Mouse (Mus musculus): ENCODE data around the gene Rgma. TPM values are rescaled to one million over a fixed set of nuclear protein-coding genes. Genes with fewer than 3 reads are reported as not detected.

Rgma gene
- polyA plus RNA-seq (2011; ENCODE audit: insufficient read depth, insufficient read length, low read depth, missing spikeins) = 5.5 and 5.8 TPM in 2 replicates

DNA sequence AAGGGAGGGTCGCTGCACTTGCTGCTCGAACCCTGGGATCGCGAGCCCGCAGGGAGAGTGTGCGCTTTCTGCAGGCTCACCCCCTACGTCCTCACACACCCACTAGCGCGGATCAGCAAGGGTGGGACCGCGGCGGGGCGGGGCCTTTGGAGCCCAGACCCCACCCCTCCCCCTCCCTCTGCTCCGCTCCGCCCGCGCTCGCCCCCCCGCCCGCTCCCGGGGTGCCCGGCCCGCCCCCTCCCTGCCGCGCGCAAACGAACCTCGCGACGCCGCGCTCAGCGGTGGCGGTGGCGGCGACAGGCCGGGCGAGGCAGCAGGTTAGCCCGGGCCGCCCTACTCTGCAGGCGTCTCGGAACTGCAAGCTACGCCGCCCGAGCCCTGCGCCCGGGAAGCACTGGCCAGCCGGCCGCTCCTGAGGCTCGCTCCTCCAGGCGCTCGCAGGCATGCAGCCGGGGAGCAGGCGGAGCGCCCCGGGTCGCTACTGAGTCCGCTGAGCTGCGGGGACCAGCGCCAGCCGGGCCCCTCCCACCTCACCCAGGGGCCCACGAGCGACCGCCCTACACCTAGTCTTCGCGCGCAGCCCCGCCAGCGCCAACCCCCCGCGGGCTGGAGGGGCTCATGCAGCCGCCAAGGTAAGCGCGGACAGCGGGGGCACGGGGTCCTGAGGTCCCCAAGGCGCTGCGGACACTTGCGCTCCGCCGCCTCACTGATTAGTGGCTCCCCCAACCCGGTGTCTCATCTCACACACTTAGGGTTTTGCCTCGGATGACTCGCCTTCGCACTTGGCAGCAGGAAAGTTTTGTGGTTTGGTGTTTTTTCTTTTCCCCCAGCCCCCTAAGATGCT is at the start of gene Rgma:
TSS of gene Rgma (plus strand) at position 253 of the 844 bp plus-strand sequence.
- peak within 1 kb of the TSS; percentile 74 for H3K4me3 ChIP-seq (ENCODE audit: low read depth, low read length)
- H3K4me1 ChIP-seq (ENCODE audit: control insufficient read depth, insufficient read depth, low read length) = no peaks in the 10 kb centered on the region
- no peak within 1 kb of the TSS for H3K27ac ChIP-seq (ENCODE audit: insufficient read depth, low read length)
- no peaks in the 10 kb centered on the region for H3K36me3 ChIP-seq (ENCODE audit: control insufficient read depth, insufficient read depth, low read length, poor library complexity, severe bottlenecking)
- peaks cover 13% of the 10 kb centered on the region for H3K9me3 ChIP-seq (replicated peaks; ENCODE audit: control insufficient read depth, insufficient read depth, low read length, poor library complexity, severe bottlenecking)
- H3K27me3 ChIP-seq (ENCODE audit: control insufficient read depth, insufficient read depth, low read length, poor library complexity, severe bottlenecking) = peaks cover 26% of the 10 kb centered on the region
- TF ChIP-seq POLR2A (IDR thresholded peaks at IDR 0.05; ENCODE audit: insufficient read depth, low read length) = no peak
- 0 out of 2 replicates have a peak, but pooled peaks have one; percentile 12 for TF ChIP-seq EP300 (IDR thresholded peaks at IDR 0.05; ENCODE audit: insufficient read depth, low read depth, low read length)
- TF ChIP-seq CTCF (IDR thresholded peaks at IDR 0.05; ENCODE audit: low read depth, low read length) = no peak
- peak within 1 kb of the TSS; percentile 68 for H3K9ac ChIP-seq (ENCODE audit: low read depth, poor library complexity, severe bottlenecking)

DNA sequence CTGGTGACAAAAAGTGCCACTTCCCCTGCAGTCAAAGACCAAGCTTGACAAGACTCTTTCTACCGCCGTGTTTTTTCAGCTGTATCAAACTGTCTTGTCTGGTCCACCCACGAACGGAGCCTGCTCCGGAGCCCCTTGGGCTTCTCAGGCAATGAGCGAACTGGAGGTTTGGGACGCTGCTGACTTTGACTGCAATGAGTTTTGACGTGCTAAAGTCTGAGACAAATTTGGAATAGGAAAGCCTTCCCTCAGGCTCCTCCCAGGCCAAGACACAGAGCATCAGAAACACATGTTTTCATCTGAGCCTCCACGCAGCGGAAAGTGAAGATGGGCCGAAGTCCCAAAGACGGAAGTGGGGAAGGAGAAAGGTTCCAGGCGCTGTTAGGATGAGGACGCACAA is 49.1 kb upstream of the Rgma start:
- no peaks in the 10 kb centered on the region for H3K27me3 ChIP-seq (ENCODE audit: control insufficient read depth, insufficient read depth, low read length, poor library complexity, severe bottlenecking)
- H3K9ac ChIP-seq (ENCODE audit: low read depth, poor library complexity, severe bottlenecking) = no peak overlapping the region
- H3K27ac ChIP-seq (ENCODE audit: insufficient read depth, low read length) = no peak overlapping the region
- H3K4me3 ChIP-seq (ENCODE audit: low read depth, low read length) = no peak overlapping the region
- peaks cover 2% of the 10 kb centered on the region for H3K4me1 ChIP-seq (ENCODE audit: control insufficient read depth, insufficient read depth, low read length)
- H3K36me3 ChIP-seq (ENCODE audit: control insufficient read depth, insufficient read depth, low read length, poor library complexity, severe bottlenecking) = no peaks in the 10 kb centered on the region
- no peak for TF ChIP-seq CTCF (IDR thresholded peaks at IDR 0.05; ENCODE audit: low read depth, low read length)
- TF ChIP-seq EP300 (IDR thresholded peaks at IDR 0.05; ENCODE audit: insufficient read depth, low read depth, low read length) = no peak
- no peak for TF ChIP-seq POLR2A (IDR thresholded peaks at IDR 0.05; ENCODE audit: insufficient read depth, low read length)
- H3K9me3 ChIP-seq (replicated peaks; ENCODE audit: control insufficient read depth, insufficient read depth, low read length, poor library complexity, severe bottlenecking) = peaks cover 7% of the 10 kb centered on the region; the same call in 1 of the 2 replicates

DNA sequence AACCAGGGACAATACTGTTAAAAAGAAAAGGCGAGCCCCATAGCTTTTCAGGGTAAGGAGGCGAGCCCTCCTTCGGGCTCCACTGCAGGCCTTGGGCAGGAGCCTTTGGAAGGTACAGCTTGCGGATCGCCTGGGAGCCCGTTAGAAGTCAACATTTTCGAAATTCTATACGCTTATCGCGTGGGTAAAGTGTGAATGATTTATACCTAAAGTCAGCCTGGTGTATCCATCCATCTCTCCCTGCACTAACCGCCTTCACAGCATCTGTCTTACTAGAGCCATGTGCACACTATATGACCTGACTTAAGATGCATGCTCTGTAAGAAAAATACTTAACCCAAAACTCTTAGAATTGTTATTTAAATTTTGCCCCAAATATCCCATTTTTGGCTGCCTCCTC is 48.6 kb upstream of the Rgma start:
- H3K27ac ChIP-seq (ENCODE audit: insufficient read depth, low read length) = no peak overlapping the region
- H3K4me3 ChIP-seq (ENCODE audit: low read depth, low read length) = no peak overlapping the region
- H3K9me3 ChIP-seq (replicated peaks; ENCODE audit: control insufficient read depth, insufficient read depth, low read length, poor library complexity, severe bottlenecking) = peaks cover 7% of the 10 kb centered on the region; the same call in 1 of the 2 replicates
- no peaks in the 10 kb centered on the region for H3K36me3 ChIP-seq (ENCODE audit: control insufficient read depth, insufficient read depth, low read length, poor library complexity, severe bottlenecking)
- H3K4me1 ChIP-seq (ENCODE audit: control insufficient read depth, insufficient read depth, low read length) = peaks cover 2% of the 10 kb centered on the region
- H3K9ac ChIP-seq (ENCODE audit: low read depth, poor library complexity, severe bottlenecking) = no peak overlapping the region
- TF ChIP-seq POLR2A (IDR thresholded peaks at IDR 0.05; ENCODE audit: insufficient read depth, low read length) = no peak
- no peak for TF ChIP-seq CTCF (IDR thresholded peaks at IDR 0.05; ENCODE audit: low read depth, low read length)
- no peak for TF ChIP-seq EP300 (IDR thresholded peaks at IDR 0.05; ENCODE audit: insufficient read depth, low read depth, low read length)
- H3K27me3 ChIP-seq (ENCODE audit: control insufficient read depth, insufficient read depth, low read length, poor library complexity, severe bottlenecking) = no peaks in the 10 kb centered on the region

DNA sequence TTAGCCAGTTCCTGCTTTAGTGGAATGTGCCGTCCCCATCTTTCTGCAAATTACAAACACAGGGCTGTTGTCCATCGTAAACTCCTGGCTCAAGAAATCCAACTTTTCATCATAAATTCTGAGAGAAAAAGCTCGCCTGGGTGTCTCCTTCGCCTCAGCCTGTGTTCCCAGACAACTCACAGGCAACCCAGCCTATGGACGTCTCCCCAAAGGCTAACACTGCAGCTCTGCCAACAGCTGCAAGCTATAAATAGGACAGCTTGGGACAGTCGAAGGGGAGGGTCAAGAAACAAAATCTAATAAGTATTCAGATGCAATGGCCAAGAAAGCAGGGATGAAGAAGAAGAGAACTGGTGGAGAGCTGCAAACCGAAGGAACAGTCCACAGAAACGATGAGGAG is 48.1 kb upstream of the Rgma start:
- H3K9ac ChIP-seq (ENCODE audit: low read depth, poor library complexity, severe bottlenecking) = no peak overlapping the region
- H3K27ac ChIP-seq (ENCODE audit: insufficient read depth, low read length) = no peak overlapping the region
- H3K4me3 ChIP-seq (ENCODE audit: low read depth, low read length) = no peak overlapping the region
- peaks cover 2% of the 10 kb centered on the region for H3K4me1 ChIP-seq (ENCODE audit: control insufficient read depth, insufficient read depth, low read length)
- peaks cover 7% of the 10 kb centered on the region; the same call in 1 of the 2 replicates for H3K9me3 ChIP-seq (replicated peaks; ENCODE audit: control insufficient read depth, insufficient read depth, low read length, poor library complexity, severe bottlenecking)
- no peaks in the 10 kb centered on the region for H3K36me3 ChIP-seq (ENCODE audit: control insufficient read depth, insufficient read depth, low read length, poor library complexity, severe bottlenecking)
- H3K27me3 ChIP-seq (ENCODE audit: control insufficient read depth, insufficient read depth, low read length, poor library complexity, severe bottlenecking) = no peaks in the 10 kb centered on the region
- TF ChIP-seq EP300 (IDR thresholded peaks at IDR 0.05; ENCODE audit: insufficient read depth, low read depth, low read length) (no peak), POLR2A (IDR thresholded peaks at IDR 0.05; ENCODE audit: insufficient read depth, low read length) (no peak), CTCF (IDR thresholded peaks at IDR 0.05; ENCODE audit: low read depth, low read length) (no peak)

DNA sequence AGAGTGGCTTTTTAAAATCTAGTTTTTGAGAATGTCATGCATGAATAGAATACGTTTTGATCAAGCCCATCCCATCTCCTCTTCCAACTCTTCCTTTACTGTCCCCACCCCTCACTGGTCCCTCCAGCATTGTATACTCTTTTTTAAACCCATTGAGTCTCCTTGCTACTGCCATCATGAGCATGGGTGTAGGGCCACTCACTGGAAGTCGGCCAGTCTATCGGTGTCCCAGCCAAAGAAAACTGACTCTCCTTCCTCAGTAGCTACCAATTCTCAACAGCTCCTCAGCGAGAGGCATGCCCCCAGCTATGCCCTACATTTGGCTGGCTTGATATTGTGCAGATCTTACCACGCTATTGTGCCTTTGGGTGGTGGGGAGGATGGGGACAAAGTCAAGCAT is 47.7 kb upstream of the Rgma start:
- Histone ChIP-seq H3K36me3 (ENCODE audit: control insufficient read depth, insufficient read depth, low read length, poor library complexity, severe bottlenecking) (no peaks in the 10 kb centered on the region), H3K27me3 (ENCODE audit: control insufficient read depth, insufficient read depth, low read length, poor library complexity, severe bottlenecking) (no peaks in the 10 kb centered on the region), H3K9ac (ENCODE audit: low read depth, poor library complexity, severe bottlenecking) (no peak overlapping the region), H3K4me1 (ENCODE audit: control insufficient read depth, insufficient read depth, low read length) (peaks cover 2% of the 10 kb centered on the region), H3K27ac (ENCODE audit: insufficient read depth, low read length) (no peak overlapping the region), H3K4me3 (ENCODE audit: low read depth, low read length) (no peak overlapping the region), H3K9me3 (replicated peaks; ENCODE audit: control insufficient read depth, insufficient read depth, low read length, poor library complexity, severe bottlenecking) (peaks cover 7% of the 10 kb centered on the region; the same call in 1 of the 2 replicates)
- TF ChIP-seq CTCF (IDR thresholded peaks at IDR 0.05; ENCODE audit: low read depth, low read length) (no peak), EP300 (IDR thresholded peaks at IDR 0.05; ENCODE audit: insufficient read depth, low read depth, low read length) (no peak), POLR2A (IDR thresholded peaks at IDR 0.05; ENCODE audit: insufficient read depth, low read length) (no peak)

DNA sequence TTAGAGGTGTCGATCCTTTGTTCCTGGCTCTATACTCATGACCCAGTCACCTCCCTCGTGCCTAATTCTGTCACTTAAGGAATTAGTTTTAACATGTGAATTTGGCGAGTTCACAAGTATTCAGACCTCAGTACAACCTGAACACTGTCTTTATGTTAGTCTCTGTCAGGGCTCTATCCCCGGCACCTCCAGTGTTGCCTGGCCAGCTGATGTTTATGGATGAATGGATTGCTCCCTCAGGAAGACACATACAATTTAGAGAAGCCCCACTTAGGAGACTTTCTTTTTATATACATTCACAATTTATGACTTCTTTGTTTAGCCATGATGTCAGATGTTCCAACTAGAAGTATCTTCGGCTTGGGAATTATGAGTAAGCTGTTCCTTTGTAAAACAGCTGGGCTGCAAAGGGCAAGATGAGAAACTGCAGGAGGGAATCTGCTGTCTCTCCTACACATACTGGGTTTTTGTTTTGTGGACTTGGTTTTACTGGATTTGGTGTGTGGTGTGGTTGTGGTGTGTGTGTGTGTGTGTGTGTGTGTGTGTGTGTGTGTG is 46.6 kb upstream of the Rgma start:
- Histone ChIP-seq H3K27ac (ENCODE audit: insufficient read depth, low read length) (no peak overlapping the region), H3K9me3 (replicated peaks; ENCODE audit: control insufficient read depth, insufficient read depth, low read length, poor library complexity, severe bottlenecking) (peaks cover 7% of the 10 kb centered on the region; the same call in 1 of the 2 replicates), H3K36me3 (ENCODE audit: control insufficient read depth, insufficient read depth, low read length, poor library complexity, severe bottlenecking) (no peaks in the 10 kb centered on the region), H3K4me3 (ENCODE audit: low read depth, low read length) (no peak overlapping the region), H3K27me3 (ENCODE audit: control insufficient read depth, insufficient read depth, low read length, poor library complexity, severe bottlenecking) (no peaks in the 10 kb centered on the region), H3K4me1 (ENCODE audit: control insufficient read depth, insufficient read depth, low read length) (no peaks in the 10 kb centered on the region), H3K9ac (ENCODE audit: low read depth, poor library complexity, severe bottlenecking) (no peak overlapping the region)
- TF ChIP-seq POLR2A (IDR thresholded peaks at IDR 0.05; ENCODE audit: insufficient read depth, low read length) (no peak), EP300 (IDR thresholded peaks at IDR 0.05; ENCODE audit: insufficient read depth, low read depth, low read length) (no peak), CTCF (IDR thresholded peaks at IDR 0.05; ENCODE audit: low read depth, low read length) (no peak)
